Mouse (Mus musculus) mouse trophoblast stem cell (cell line): Measurements from ENCODE around the gene C1qtnf6.

Experiments used
- in situ Hi-C, 2 experiments: fragments of 300-500 bp; cut with MseI, MboI; formaldehyde crosslinking; loops; 2 replicates in 1 of 2; 3 replicates in 1 of 2; pipeline ENCODE4 v1.15.1; 2025

The C1qtnf6 gene

GRCm38 (mm10) chr15:78481448-78482000 lies 49.7 kb downstream of the C1qtnf6 start:
- in situ Hi-C loops = no loop called here

GRCm38 (mm10) chr15:78480991-78481390 lies 50.2 kb downstream of the C1qtnf6 start:
- in situ Hi-C loops = no loop called here

GRCm38 (mm10) chr15:78480111-78480510 lies 51.1 kb downstream of the C1qtnf6 start:
- in situ Hi-C loops = no loop called here

- in situ Hi-C loops = no loop called here
Measured at GRCm38 (mm10) chr15:78479470-78479869, 51.7 kb downstream of the C1qtnf6 start.

GRCm38 (mm10) chr15:78478073-78478472 lies 53.1 kb downstream of the C1qtnf6 start:
- in situ Hi-C loops = no loop called here

- in situ Hi-C loops = no loop called here
Measured at GRCm38 (mm10) chr15:78476878-78477277, 54.3 kb downstream of the C1qtnf6 start.

GRCm38 (mm10) chr15:78475604-78476031 lies 55.6 kb downstream of the C1qtnf6 start:
- in situ Hi-C loops = no loop called here

- in situ Hi-C loops = no loop called here
Measured at GRCm38 (mm10) chr15:78473442-78473841, 57.8 kb downstream of the C1qtnf6 start.
